Mouse (Mus musculus) kidney, postnatal 4 days (tissue): ENCODE results near the gene Slc9b2.
A peak's percentile ranks its signal among the peaks of the same experiment; 100 is the strongest.

Experiments used
- DNase-seq, 2 experiments: peaks; one replicate each; pipeline ENCODE4 v3.0.0; 2021; ENCODE audit warnings: mixed read lengths in 2 of 2

Gene Slc9b2

GRCm38 (mm10) chr3:135307411-135308259 lies at the start of gene Slc9b2:
Gene Slc9b2 (plus strand): TSS chr3:135307700.
- DNase-seq, result peak; percentile 67 to 75

GRCm38 (mm10) chr3:135258919-135259318 lies 48.6 kb upstream of the Slc9b2 start:
- no peak for DNase-seq

- DNase-seq, result peak in 1 of 2 experiments; percentile 25
These were observed 47.3 kb upstream of the Slc9b2 start for GRCm38 (mm10) chr3:135260233-135260632.

DNA sequence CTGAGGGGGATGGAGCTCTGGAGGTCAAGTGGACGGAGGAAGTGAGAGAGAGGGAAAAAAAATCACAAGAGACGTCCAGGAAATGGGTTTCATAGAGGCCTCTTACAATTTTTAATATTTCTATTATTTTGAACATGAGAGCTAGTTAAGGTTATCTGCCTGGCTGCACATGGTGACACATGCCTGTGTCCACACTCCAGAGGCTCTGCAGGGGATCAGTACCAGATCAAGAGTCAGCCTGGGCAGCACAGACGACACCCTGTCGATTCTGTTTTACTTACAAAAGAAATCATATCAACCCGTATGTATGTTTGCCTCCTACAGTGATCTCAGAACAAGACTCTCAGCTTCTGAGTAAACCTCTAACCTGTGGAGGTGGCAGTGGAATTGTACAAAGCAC lies 38.9 kb upstream of the Slc9b2 start:
- DNase-seq, result no peak

DNA sequence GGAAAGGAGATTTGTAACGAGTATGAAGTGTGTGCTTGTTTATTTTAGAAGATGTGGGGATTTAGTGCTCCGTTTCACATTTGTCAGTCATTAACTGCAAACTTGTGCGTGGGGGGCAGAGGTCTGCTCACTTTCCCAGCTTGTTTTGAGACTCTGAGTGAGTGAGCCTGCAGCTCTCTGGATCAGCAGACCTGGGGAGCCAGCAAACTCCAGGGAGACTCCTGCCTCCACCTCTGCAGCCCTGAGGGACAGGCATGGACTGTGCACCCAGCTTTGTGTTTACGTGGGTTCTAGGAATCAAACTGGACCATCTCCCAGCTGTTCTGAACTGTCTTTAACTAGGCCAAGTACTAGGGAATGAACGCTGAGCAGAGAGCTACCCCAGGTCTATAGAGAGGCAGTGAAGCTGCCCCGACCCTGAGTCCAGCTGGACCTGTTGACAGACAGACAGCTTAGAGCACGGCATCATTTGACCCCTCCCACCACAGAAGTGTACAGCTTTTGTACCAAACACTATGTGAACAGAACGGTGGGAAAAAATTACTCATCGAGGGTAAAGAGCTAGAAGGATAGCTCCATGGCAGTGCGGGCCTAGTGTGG lies 38.0 kb upstream of the Slc9b2 start:
- DNase-seq, result peak; percentile 60 to 75

DNA sequence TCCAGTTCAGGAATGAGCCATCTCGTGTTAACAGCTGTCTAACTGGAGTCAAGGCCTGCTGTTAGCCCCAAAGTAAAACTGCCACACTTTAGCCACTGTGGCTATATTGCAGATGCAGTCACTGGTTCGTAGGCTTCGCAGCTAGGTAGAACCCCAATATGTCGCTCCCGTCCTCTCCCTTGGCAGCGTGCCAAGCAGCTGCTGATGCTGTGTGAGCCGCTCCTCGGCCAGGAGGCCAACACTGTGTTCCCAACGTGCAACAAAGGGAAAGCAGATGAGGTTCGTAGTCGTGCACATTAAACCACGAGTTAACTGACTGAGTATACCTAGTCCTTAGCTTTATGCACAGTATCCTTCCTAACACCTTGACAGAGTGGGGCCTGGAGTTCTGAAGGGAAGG lies 34.9 kb upstream of the Slc9b2 start:
- DNase-seq, result peak; percentile 18 to 33

GRCm38 (mm10) chr3:135273047-135273446 lies 34.5 kb upstream of the Slc9b2 start:
- no peak for DNase-seq

GRCm38 (mm10) chr3:135280160-135280559 lies 27.3 kb upstream of the Slc9b2 start:
- DNase-seq, result no peak

GRCm38 (mm10) chr3:135280669-135281415 lies 26.7 kb upstream of the Slc9b2 start, which contains the start of gene Bdh2:
Gene Bdh2 (plus strand): TSS chr3:135281221.
- DNase-seq, result peak; percentile 86 to 91

GRCm38 (mm10) chr3:135281701-135282100 lies 25.8 kb upstream of the Slc9b2 start:
- DNase-seq, result no peak

GRCm38 (mm10) chr3:135285256-135285655 lies 22.2 kb upstream of the Slc9b2 start:
- no peak for DNase-seq

- DNase-seq, result no peak
These were observed 21.7 kb upstream of the Slc9b2 start for GRCm38 (mm10) chr3:135285807-135286206.

DNA sequence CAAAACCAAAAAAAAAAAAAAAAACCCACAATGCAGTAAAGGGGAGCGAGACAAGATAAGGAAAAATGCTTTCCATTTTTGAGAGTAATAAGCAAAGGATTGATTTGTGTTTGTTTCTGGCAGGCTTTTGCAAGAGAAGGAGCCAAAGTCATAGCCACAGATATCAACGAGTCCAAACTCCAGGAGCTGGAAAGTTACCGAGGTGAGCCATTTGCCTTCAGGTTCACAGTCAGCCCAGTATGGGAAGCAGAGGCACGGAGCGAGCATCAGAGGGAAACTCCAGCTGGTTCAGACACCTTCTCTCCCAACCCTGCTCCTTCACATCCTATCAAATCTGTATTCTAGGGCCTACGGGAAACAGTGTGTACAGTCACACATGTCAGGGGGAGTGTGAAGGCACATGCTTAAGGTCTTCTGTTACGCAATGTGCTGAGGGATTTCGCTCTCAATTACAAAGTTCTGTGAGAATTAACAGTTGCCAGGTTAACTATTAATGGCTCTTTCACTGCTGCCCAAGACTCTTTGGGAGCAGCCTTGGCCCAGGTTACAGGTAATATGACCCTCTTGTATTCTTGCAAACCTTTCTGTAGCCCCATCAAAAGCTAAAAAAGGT lies 19.3 kb upstream of the Slc9b2 start:
- DNase-seq, result peak in 1 of 2 experiments; percentile 29

DNA sequence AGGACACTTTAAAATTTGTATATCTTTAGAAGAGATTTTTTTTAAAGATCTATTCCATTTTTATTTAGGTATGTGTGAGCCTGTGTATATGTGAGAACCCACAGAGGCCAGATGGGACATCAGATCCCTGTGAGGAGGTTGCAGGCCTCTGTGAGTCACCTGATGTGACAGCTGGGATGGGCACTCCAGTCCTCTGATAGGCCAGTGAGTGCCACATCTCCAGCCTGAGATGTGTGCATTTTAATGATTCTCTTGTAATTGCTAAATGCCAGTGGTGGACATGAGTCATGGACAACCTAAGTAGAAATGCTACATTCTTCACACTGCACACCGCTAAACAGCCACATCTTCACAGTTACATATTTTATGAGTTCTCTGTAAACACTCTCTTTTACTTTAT lies 18.4 kb upstream of the Slc9b2 start:
- no peak for DNase-seq

GRCm38 (mm10) chr3:135290249-135290894 lies 17.1 kb upstream of the Slc9b2 start:
- DNase-seq, result peak; percentile 59 to 70

GRCm38 (mm10) chr3:135293703-135294102 lies 13.8 kb upstream of the Slc9b2 start:
- DNase-seq, result peak in 1 of 2 experiments; percentile 9

GRCm38 (mm10) chr3:135295559-135295958 lies 11.9 kb upstream of the Slc9b2 start:
- no peak for DNase-seq

DNA sequence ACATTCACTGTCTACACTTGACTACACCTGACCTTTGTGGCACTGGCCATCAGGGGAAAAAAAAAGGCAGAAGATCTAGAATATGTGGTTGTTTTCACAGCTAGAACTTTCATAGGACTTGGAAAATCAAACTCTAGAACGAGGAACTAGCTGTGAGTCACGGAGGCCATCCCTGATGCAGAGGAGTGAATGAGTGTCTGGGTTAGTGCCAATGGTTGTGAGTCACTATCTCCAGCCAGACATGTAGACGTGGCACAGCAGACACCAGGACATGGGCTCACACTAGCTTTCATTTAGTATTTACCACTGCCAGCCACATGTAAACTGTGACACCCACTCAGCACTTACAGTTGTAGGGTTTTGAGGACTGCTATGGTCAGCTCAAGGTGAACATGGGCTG lies 8.9 kb upstream of the Slc9b2 start:
- no peak for DNase-seq

GRCm38 (mm10) chr3:135300081-135300480 lies 7.4 kb upstream of the Slc9b2 start:
- DNase-seq, result no peak

GRCm38 (mm10) chr3:135304060-135304459 lies 3.4 kb upstream of the Slc9b2 start:
- DNase-seq, result no peak

DNA sequence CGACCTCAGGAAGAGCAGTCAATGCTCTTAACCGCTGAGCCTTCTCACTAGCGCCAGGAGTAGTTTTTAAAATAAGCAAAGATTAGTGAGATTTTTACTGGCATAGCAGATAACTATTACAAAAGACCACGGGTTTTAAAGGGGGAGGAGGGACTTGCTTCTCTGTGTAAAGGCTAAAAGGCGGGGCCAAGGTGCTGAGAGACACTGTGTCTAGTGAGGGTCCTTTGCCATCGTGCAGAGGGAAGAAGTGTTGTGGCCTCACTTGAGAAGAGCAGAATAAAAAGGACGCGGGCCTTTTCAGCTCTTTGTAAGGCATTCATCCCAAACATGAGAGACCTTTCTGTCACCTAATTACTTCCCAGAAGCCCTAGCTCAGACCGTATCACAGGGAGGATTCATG lies 2.9 kb upstream of the Slc9b2 start:
- DNase-seq, result no peak

GRCm38 (mm10) chr3:135312916-135313491 lies 5.5 kb downstream of the Slc9b2 start:
- no peak for DNase-seq
